Comparison of ENCODE assay signal across 8 mouse cellular contexts in genomic region chr1:150991745-150992554, GRCm38 (mm10). TPM values are rescaled to one million over a fixed set of nuclear protein-coding genes. Genes with fewer than 3 reads are reported as not detected.
DNase-seq lines count a peak whose midpoint lies in the region; ATAC-seq and TF ChIP-seq lines count a peak whose summit lies in the region.

No protein-coding gene starts in this region.

- no peak for TF ChIP-seq POLR2A in kidney, adult 2 months (IDR thresholded peaks at IDR 0.05; ENCODE audit: low read depth, low read length)

- 6% methylated on average over 10 of the region's 10 CpGs for WGBS in kidney, adult 2 months
- 11% methylated on average over 10 of the region's 10 CpGs for WGBS in intestine, postnatal 0 days
- 6% methylated on average over 10 of the region's 10 CpGs for WGBS in midbrain, postnatal 0 days

- no peak overlapping the region for H3K27ac ChIP-seq in kidney, adult 2 months (ENCODE audit: insufficient read depth, low read depth, low read length)
- no peak overlapping the region for H3K27ac ChIP-seq in intestine, postnatal 0 days (ENCODE audit: low read depth, low read length)
- H3K27ac ChIP-seq in midbrain, postnatal 0 days (ENCODE audit: low read depth, low read length), result no peak overlapping the region

- peak; percentile 60 for ATAC-seq in granulocyte monocyte progenitor cell, adult 5-6 weeks (replicated peaks; ENCODE audit: poor library complexity, severe bottlenecking)
- ATAC-seq in intestine, postnatal 0 days, result no peak
- ATAC-seq in midbrain, postnatal 0 days (ENCODE audit: low FRiP score), result no peak; the same call in 1 of the 2 replicates

- H3K4me1 ChIP-seq in kidney, adult 2 months (ENCODE audit: control insufficient read depth, insufficient read depth, low read length), result no peaks in the 10 kb centered on the region; the same call in 1 of the 2 replicates
- H3K4me1 ChIP-seq in intestine, postnatal 0 days (replicated peaks; ENCODE audit: control insufficient read depth, insufficient read depth, low read length), result no peaks in the 10 kb centered on the region
- H3K4me1 ChIP-seq in midbrain, postnatal 0 days (ENCODE audit: insufficient read depth, low read length), result peaks cover 4% of the 10 kb centered on the region; the same call in 1 of the 2 replicates

- peak overlapping the region; percentile 7; the same call in 1 of the 2 replicates for H3K4me3 ChIP-seq in kidney, adult 2 months (ENCODE audit: insufficient read depth, low read depth, low read length)
- peak overlapping the region; percentile 41 for H3K4me3 ChIP-seq in intestine, postnatal 0 days (ENCODE audit: low read depth, low read length)
- H3K4me3 ChIP-seq in midbrain, postnatal 0 days (ENCODE audit: low read depth, low read length), result peak overlapping the region; percentile 45; the same call in 1 of the 2 replicates

- no peaks in the 10 kb centered on the region for H3K9me3 ChIP-seq in intestine, postnatal 0 days (ENCODE audit: control insufficient read depth)
- H3K9me3 ChIP-seq in midbrain, postnatal 0 days (ENCODE audit: low read length), result peaks cover 4% of the 10 kb centered on the region; the same call in 1 of the 2 replicates

- peak overlapping the region; percentile 73 for H3K4me2 ChIP-seq in intestine, postnatal 0 days (replicated peaks; ENCODE audit: low read depth)
- peak overlapping the region; percentile 97 for H3K4me2 ChIP-seq in midbrain, postnatal 0 days (ENCODE audit: low read depth, low read length, poor library complexity, severe bottlenecking)

- H3K36me3 ChIP-seq in kidney, adult 2 months (ENCODE audit: control insufficient read depth, insufficient read depth, low read length), result no peaks in the 10 kb centered on the region
- H3K36me3 ChIP-seq in intestine, postnatal 0 days (ENCODE audit: control insufficient read depth, insufficient read depth), result no peaks in the 10 kb centered on the region
- no peaks in the 10 kb centered on the region for H3K36me3 ChIP-seq in midbrain, postnatal 0 days (ENCODE audit: insufficient read depth, low read length)

- H3K27me3 ChIP-seq in kidney, adult 2 months (replicated peaks; ENCODE audit: control insufficient read depth, insufficient read depth, low read length), result no peaks in the 10 kb centered on the region; the same call in 1 of the 2 replicates
- 0 out of 2 replicates have a peak, but pooled peaks cover 7% of the 10 kb centered on the region for H3K27me3 ChIP-seq in intestine, postnatal 0 days (replicated peaks; ENCODE audit: control insufficient read depth, insufficient read depth, low read length)
- H3K27me3 ChIP-seq in midbrain, postnatal 0 days (ENCODE audit: insufficient read depth, low read length), result peaks cover 4% of the 10 kb centered on the region; the same call in 1 of the 2 replicates

- 0 out of 2 replicates have a peak overlapping the region, but pooled peaks have one; percentile 13 for H3K9ac ChIP-seq in intestine, postnatal 0 days (ENCODE audit: low read depth, low read length)
- no peak overlapping the region for H3K9ac ChIP-seq in midbrain, postnatal 0 days (replicated peaks; ENCODE audit: low read length, poor library complexity, severe bottlenecking)

- no peak for DNase-seq in kidney, adult 2 months
- no peak for DNase-seq in kidney, adult 8-10 months
- no peak for DNase-seq in midbrain, postnatal 0 days (ENCODE audit: low spot score)
- DNase-seq in left cerebral cortex, adult 11 months (ENCODE audit: low spot score), result no peak
- no peak for DNase-seq in adrenal gland, postnatal 14 days
- no peak for DNase-seq in spleen, postnatal 4 days (ENCODE audit: low spot score in 2 of 2)

- no peak for TF ChIP-seq CTCF in kidney, adult 2 months (conservative IDR thresholded peaks at IDR 0.05; ENCODE audit: insufficient read depth, insufficient read length, low read depth, low read length)
- no peak for TF ChIP-seq CTCF in intestine, postnatal 0 days (IDR thresholded peaks at IDR 0.05; ENCODE audit: low read depth)
- TF ChIP-seq CTCF in midbrain, postnatal 0 days (IDR thresholded peaks at IDR 0.05), result no peak

RNA-seq across cellular contexts. Expression of gene Hmcn1, which starts 1.3 kb away (rescaled TPM):
- polyA plus RNA-seq in kidney, adult 2 months (2012; rRNA removed), result 1.7 and 2.0 TPM in 2 replicates
- not detected in 2 replicates for total RNA-seq in granulocyte monocyte progenitor cell, adult 5-6 weeks (2014; fragmentation: Nextera tagmentation)
- total RNA-seq in granulocyte monocyte progenitor cell, adult 5-6 weeks (2017), result 0.22 TPM in 1 of 2 replicates, not detected in the other
- polyA plus RNA-seq in intestine, postnatal 0 days (2015; fragmentation: Nextera tagmentation; extraction: Ambion mirVana), result 4.2 and 4.7 TPM in 2 replicates
- 2.5 and 5.2 TPM in 2 replicates for total RNA-seq in midbrain, postnatal 0 days (2014; rRNA removed)
- polyA plus RNA-seq in midbrain, postnatal 0 days (2015; fragmentation: Nextera tagmentation; extraction: Ambion mirVana), result 0.76 and 1.2 TPM in 2 replicates
- 4.2 and 6.9 TPM in 2 replicates for total RNA-seq in adrenal gland, postnatal 14 days (2021)
